Mouse (Mus musculus) CD4-positive helper T cell, adult 2 months (primary cell): ENCODE data around the gene Prdm2.

Experiments used
- DNase-seq: peaks from one replicate; pipeline ENCODE4 v3.0.0-alpha.2; 2012; ENCODE audit warnings: low read depth, missing footprints, low spot score

The Prdm2 gene

DNA sequence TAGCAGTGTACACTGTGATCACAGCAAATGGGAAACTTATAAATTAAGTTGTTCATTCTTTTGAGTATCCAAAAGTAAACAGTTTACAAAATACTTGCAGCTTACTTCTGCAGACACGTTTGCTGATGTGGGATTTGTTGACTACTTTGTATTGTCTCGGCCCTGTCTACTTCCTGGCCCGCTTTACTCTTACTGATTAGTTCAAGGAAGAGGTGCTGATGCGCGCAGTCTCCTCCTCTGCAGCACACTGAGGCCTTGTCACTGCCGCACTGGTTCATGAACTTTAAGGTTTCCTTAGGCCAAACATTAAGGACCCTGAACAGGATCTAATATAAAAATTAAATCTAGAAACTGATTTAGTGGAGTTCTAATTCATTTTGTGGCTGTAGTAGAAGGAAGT lies 58.2 kb downstream of the Prdm2 start:
- peak; percentile 29 for DNase-seq

DNA sequence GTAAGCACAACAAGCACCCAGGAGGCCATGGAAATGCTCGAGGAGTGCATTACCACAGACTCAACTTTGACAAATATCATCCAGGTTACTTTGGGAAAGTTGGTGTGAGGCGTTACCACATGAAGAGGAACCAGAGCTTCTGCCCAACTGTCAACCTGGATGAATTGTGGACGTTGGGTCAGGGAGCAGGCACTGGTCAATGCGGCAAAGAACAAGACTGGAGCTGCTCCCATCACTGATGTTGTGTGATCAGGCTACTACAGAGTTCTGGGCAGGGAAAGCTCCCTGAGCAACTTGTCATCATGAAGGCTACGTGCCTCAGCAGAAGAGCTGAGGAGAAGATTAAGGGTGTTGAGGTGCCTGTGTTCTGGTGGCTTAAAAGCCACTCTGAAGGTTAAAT lies 60.2 kb downstream of the Prdm2 start:
- no peak for DNase-seq

DNA sequence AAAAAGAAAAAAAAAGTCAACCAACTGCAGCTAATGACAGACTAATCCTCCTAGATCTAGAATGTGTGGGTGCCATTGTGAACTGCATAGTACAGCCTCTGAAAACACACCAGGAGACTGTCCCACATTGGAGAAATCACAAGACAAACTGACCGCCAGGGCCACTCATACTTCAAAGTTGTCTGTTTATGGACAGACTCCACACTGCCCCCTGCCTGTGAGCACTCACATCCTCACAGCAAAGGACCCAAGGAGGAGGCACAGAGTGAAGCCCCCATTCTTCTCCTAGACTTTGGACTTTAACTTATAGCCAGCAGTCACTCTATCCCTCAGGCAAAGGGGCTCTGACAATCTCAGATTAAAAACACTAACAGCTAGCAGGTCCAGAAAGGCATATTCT lies 61.5 kb downstream of the Prdm2 start:
- DNase-seq: peak; percentile 38

DNA sequence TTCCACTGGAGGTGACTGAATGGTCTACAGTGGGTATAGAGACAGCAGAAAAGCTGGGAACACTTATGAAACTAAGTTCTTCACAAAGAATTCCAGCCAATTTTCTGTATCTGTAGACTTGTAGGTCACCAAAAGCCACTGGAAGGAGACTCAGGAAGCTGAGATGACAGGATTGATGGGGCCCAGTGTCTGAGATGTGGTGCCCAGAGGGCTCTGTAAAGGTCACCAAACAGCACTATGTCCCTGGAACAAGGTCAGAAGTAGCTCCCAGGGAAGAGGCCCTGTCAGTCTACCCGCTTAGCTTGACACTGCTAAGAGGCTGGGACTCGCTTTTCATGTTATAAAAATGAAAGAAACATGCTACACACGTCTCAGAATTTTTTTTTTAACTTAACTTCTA lies 65.1 kb downstream of the Prdm2 start:
- no peak for DNase-seq

DNA sequence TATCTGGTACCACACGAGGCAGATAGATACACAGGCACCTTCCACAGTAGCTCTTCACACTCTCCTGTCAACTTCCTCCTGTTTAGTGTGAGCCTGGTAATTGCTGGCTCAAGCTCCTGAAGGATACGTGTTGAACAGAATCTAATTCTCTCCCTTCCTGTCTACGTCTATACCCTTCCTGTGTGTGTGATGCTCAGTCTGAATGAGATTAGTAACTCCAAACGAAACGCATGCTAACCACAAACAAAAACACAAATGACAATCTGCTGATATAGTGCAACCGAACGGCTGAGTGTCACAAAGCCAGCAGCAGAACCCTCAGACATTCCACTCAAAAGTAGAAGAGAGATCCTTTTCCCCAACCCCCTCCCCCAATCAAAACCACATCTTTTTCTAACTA lies 69.2 kb downstream of the Prdm2 start:
- DNase-seq: peak; percentile 55

DNA sequence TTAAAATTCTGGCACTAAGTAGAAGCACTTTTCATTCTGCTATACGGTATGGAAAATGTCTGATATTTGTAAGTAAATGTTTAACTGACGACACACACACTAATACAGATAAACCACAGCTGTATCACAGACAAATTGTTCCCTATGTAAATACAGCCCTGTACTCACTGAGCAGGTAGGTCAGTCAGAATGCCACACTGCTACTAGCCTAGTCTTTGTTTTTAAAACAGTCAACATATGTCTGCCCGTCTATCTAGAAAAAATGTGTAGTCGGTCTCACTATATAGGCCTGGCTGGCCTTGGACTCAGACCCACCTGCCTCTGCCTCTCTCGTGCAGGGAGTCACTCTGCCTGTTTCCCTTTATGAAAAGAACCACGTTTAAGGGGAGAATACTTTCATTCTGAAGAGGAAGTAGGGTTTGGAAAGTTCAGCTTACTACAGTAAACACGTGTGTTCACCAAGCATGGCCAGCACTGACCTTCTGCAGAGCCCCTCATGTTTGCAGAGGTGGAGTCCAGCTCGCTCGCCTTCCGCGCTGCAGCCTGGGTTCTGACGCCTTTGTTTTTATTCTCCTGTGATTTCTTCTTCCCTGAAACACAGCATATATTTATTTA lies 71.0 kb downstream of the Prdm2 start:
- no peak for DNase-seq

DNA sequence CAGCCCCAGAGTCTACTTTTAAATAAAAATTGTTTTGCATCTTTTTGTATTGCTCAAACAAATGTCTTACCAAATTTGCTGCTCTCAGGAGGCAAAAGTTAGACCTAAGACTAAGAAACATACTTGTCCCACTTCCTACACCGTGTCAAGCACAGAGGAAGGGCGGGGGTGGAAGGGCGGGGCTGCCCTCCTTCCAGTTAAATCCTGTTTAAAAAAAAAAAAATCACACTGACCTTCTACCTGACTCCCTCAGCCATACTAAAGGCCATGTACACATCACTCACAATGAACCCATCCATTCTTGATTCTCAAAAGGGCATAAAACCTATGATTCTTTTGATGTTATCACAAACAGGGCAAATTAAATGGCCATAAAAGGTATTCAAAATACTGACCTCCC lies 71.9 kb downstream of the Prdm2 start:
- no peak for DNase-seq

DNA sequence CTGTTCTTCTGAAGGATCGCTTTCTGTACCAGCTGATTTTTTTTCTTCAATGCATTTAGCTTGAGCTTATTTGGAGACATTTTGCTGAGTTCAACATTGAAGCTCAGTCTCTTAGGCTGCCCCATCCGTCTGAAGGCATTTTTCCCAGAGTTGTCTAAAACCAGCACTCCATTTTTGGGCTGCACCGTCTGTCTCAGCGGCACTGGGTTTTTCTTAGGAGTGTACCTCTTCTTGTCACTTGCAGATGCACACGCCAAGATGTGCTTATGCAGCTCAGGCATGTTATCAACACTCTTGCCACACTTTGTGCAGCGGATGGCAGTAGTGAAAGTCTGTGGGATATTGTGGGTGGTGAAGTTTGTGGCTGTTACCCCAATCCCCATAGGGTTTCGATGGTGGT lies 80.4 kb downstream of the Prdm2 start:
- DNase-seq: no peak

DNA sequence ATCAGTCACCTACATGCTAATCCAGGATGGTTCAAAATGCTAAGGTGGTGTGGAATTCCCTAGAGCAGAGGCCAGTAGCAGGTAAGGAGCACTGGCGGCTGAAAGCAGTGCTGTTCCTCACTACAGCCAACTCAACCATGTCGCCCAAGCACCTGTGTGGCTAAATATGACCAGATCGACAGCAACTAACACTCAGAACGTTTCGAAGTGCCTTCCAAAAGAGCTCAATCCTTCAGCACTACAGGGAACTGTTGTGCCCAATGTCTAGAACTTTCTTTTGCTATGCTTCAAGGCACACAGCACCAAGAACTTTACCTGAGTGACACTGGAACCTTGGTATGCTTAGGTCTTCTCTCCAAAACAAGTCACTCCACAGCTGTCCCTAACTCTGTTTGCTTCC lies 82.4 kb downstream of the Prdm2 start:
- no peak for DNase-seq

DNA sequence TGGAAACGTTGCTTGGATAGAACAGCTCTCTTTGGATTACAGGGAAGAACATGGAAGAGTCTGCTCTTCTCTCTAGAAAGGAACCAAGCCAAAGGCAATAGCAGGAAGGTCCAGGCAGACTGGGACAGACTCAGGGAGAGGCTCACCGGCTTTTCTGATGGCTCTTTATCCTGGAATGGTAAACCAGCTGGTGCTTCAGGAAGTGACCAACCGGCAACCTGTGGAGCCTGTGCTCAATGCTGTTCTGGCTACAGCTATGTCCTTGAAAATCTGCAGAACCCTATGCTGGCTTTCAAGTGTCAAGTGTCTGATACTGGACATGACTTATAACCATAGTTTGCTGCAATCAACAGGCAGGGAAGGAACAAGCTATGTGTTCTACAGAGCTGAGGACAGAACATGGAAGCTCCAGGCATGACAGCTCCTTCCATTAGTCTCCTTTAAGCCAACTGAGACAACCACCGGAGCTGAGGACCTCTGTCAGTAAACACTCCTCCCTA lies 83.5 kb downstream of the Prdm2 start:
- DNase-seq: no peak

DNA sequence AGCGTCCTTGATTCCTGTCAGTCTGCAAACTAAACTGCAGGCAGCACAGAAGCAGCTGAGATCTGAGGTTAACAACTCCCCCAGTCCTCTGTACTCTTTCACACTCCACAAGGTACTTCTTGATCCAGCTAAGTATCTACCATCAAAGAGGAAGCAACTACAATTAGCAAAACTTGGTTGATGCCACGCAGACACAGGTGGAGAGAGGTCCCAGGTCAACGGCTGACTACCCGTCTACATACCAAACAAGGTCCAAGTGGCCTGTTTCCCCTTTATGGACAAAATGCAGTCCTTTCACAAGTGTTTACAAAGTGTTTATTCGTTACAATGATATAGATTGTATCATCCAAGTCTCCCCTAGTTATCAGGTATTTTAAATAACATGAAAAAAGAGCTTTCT lies 85.6 kb downstream of the Prdm2 start:
- no peak for DNase-seq

DNA sequence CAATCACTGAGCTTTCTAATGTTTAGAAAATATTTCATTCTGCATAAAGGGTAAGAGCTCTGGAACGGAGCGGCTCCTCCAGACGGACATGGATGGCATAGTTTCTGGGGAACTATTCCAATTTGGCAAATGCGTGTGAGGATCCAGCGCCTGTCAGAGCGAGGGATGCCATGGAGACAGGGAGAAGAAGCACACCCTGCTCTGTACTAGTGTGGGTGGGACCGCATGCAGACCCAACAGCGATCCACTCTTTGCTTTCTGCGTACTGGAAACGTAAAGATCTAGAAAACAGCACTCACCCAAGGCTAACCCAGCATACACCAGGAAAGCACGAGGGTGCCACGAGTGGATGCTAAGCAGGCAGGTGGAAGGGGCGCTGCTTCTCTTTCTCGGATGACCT lies 86.3 kb downstream of the Prdm2 start:
- DNase-seq: no peak

DNA sequence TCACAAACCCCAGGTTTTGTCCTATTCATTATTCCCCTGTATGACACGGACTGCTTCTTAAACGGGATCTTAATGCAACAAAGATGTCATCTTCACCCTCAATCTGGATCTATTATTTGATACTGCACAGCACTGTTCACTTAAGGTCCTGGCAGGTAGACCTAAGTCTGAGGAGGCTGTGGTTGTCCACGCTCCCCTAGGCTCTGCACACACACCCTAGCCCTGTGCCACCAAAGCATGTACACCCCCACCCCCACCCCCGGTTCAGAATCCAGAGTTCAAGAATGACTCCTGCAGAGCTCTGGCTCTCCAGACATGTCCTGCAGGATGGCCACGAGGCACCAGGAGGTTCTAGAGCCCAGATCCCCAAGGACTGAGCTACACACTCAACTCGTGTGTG lies 87.5 kb downstream of the Prdm2 start:
- no peak for DNase-seq

DNA sequence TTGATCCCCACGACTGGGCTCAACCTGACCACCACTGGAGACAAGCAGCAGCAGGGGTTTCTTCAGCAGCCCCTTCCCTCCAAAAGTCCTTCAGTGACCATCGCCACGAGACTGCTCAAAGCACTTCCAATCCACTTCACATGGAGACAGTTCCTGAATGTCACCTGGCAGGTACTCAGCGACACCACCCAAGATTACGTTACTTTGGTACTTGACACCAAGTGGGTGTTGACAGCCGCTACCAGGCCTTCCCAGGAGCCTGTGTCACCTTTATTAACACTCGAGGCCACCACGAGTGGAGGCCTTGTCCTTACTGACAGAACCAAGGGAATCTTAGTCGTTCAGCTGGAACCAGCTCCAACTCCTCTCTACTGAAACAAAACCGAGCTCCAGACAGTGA lies 89.8 kb downstream of the Prdm2 start:
- no peak for DNase-seq

DNA sequence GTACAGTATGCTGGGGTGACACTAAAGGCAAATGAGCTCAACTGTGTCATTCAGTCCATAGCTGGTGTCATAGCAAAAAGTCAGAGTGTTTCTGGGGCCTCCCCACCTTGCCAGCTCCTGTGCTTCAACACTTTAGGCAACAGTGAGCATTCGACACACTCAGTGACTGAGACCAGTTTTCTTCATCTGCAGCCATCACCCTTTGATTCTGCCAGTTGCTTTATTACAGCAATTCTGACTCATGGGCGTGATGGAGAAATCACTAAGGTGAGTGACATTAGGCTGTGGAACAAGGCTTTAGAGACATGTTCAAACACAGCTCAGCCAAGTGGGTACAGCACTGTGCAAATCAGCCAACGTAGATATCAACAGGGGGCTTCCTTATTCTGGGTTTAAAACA lies 91.6 kb downstream of the Prdm2 start:
- no peak for DNase-seq

DNA sequence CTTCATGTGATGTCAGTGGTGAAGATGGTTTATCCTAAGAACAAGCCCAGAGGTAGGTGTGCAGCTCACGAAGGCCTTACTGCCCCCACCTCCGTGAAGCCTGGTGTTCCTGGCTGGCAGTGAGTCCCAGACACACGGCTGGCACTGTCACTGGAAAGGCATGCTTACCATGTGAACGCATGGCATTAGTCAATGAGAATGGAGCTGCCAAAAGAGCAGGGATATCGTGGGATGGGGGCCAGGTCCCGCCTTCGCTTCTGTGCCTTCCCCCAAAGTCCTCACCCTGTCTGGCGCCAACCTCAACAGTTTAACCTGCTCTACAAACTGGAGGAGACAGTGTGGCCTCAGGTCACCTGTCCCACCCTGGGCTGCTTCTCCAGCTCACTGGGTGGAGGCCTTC lies 92.8 kb downstream of the Prdm2 start:
- DNase-seq: no peak

DNA sequence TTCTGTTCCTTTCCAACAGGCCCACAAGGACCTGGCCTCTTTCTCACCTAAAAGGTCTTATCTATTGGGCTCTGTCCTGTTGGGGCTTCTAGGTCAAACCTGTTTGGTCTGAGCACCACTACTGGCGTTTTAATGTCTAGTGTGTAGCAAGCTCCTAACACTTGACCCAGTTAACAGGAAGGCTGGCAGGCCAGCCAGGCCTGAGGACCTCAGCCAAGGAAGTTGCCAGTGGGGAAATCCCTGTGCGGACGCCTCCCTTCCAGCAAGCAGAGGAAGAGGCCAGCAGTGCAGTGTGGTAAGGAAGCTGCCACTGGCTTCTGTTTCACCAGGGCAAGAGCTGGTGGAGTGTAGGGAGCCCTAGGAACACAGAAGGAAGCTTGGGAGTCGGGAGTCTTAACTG lies 94.0 kb downstream of the Prdm2 start:
- DNase-seq: no peak

DNA sequence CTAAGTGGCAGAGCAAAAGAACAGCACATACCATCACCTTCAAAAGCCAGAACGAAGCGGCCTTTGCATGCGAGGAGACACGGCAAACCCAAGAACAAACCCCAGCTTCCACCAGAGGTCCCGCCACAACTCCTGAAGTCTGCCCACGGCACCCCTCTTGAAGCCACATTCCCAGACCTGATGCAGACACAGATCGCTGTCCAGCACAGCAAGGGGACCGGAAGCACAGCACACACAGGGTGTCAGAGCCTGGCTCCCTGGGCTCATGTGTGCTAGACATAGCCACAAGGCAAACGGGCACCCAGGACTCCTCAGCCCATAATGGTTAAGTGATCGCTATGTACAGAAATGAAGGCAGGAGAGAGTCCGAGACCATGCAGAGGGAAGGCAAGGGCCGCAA lies 96.9 kb downstream of the Prdm2 start:
- DNase-seq: no peak

DNA sequence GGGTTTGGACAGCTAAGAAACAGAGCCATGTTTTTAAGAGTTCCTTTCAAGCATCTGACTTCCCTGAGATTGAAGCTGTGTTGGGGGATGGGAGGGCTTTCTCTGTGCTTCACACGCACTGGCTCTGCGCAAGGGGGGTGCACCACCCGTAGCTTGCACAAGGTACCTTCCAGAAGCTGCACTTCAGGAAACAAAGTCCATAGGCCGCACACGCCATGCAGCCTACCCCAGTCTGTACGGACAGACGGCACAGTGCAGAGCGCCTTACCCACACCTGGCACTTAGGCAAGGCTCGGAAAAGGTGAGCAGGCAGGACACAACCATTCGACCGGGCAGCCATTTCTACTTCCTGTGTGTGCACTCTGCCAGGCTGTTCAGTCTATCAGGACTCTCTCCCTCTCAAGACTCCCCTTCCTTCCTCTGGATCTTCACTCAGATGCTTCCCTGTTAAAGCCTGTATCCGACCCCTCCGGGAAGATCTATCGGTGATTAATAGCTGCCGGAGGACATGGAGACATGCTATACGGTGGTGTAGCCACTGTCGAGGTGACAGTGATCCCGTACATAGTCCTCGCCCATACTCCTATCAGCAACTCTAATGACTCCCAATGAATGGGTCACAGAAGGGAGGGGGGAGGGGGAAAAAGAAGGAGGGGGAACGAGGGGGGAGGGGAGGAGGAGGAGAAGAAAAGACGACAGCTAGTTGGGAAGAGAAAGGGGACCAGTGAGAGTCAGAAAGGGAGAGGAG lies 98.4 kb downstream of the Prdm2 start:
- DNase-seq: no peak

DNA sequence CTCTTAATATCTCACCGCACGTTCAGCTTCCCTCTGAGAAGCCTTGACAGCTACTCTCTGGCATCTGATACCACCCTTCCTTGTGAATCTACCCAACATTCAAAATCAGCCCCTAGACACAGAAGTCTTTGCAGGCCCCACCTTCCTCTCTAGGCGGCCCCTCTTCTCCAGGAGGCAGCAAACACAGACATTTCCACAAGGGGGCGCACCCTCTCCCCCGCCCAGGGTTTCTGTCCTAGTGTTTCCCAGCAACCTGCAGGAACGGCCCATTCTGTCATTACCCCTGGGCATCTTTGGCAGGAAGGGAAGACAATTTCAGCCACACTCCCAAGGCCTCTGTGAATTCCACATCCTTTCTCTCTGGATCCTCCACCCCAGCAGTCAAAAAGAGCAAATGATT lies 99.8 kb downstream of the Prdm2 start:
- peak; percentile 52 for DNase-seq

DNA sequence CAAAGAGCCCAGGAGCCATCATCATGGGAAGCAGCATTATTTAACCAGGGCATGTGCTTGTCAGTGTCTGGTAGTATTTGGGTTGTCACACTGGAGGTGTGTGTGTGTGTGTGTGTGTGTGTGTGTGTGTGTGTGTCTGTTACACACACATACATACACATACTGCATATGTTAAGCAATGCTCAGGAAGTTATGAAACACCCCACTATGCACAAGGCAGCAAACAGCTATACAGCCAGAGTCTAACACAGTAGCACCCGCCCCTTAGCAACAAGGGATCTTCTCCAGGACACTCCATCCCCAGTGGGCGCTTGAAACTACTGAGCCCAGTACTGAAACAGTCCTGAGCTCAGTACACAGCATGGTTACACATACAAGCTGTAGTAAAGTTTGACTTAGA lies 100.4 kb downstream of the Prdm2 start:
- no peak for DNase-seq

DNA sequence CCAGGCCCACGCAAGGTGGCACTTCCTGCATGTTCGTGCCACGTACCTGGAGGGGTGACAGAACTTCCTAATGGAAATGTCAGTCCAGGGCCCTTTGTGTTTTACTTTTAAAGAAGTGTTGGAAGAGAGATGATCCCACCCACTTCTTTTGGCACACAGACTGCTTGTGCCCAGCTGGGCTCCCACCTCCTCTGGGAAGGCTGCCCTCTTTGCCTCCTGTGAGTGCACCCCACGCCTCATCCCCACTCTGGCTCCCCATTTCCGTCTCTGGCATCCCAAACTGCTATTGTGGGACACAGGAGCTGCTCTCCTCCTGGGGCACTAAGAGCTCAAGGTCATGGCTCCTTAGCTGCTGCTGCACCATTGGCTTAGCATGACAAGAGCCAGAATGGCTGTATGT lies 100.9 kb downstream of the Prdm2 start:
- DNase-seq: no peak

DNA sequence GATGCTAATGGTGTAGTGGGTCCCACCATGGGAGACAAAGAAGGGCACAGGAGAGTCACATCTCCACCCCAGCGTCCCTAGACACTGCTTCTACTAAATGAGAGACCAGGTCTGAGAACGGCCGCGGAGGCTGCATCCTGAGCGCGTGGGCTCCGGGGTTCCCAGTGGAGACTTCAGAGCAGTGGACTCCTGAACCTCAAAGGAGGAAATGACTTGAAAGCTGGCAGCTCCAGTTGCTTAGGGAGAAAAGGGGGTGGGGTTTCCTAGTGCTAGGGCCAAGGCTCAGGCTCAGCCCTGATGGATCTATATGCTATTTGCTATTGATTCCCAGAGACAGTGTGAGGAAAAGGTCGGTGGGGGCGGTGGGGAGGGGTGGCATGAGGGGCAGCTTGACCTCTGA lies 104.2 kb downstream of the Prdm2 start:
- DNase-seq: no peak

DNA sequence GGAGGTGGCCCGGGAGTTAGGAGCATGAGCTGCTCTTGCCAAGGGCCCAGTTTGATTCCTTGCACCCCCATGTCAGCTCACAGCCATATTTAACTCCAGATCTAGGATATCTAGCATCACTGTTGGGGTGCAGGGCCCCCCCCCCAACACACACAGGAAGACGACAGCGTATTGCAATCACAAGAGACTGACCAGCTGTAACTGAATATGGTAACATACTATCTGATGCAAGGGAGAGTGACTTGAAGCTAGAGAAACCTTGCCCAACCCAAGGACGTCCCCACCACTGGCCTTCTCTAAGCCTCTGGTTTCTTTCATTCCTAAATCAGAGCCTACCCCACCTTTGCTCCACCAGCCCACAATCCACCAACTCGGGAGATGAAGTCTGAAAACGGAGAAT lies 105.8 kb downstream of the Prdm2 start:
- no peak for DNase-seq
